Mouse (Mus musculus): ENCODE measurements at regions not wholly inside any gene's neighbourhood (a gene's known extent, or its start where the extent isn't known, plus 50 kb on each side); places are given as distances from the start of the nearest gene placed in this dataset.

- DNase-seq (ENCODE audit: low read depth, low spot score), result no peak
- Histone ChIP-seq H3K36me3 (ENCODE audit: control insufficient read depth, insufficient read depth, low read length, poor library complexity, severe bottlenecking) (no peaks in the 10 kb centered on the region), H3K4me3 (ENCODE audit: insufficient read depth in 1 of 2, low read depth in 1 of 2, low read length in 2 of 2, poor library complexity in 1 of 2, severe bottlenecking in 1 of 2) (no peak overlapping the region), H3K4me1 (ENCODE audit: control insufficient read depth in 2 of 2, insufficient read depth in 2 of 2, low read length in 2 of 2, poor library complexity in 1 of 2) (no peaks in the 10 kb centered on the region), H3K27ac (ENCODE audit: insufficient read depth, low read depth, low read length, poor library complexity, severe bottlenecking) (no peak overlapping the region), H3K9me3 (ENCODE audit: control insufficient read depth, insufficient read depth, low read depth, low read length) (no peaks in the 10 kb centered on the region), H3K9ac (ENCODE audit: insufficient read depth, low read depth, low read length, poor library complexity, severe bottlenecking) (no peak overlapping the region)
- no peak for TF ChIP-seq HCFC1 (IDR thresholded peaks at IDR 0.05; ENCODE audit: borderline replicate concordance, insufficient read depth, low read length)
- no peak for TF ChIP-seq MAFK (IDR thresholded peaks at IDR 0.05; ENCODE audit: insufficient read depth, low read depth, low read length)
- TF ChIP-seq CHD2 (IDR thresholded peaks at IDR 0.05; ENCODE audit: low read depth, low read length), result no peak
- no peak for TF ChIP-seq ZC3H11A (IDR thresholded peaks at IDR 0.05; ENCODE audit: borderline replicate concordance, low read depth, low read length)
- no peak for TF ChIP-seq ZNF384 (IDR thresholded peaks at IDR 0.05; ENCODE audit: low read depth, low read length)
- in situ Hi-C loops (cut with MboI; ENCODE audit: low sequenced_read_pairs in 2 of 2, unreplicated experiment in 2 of 2), result no loop called here
These were observed 129.2 kb upstream of the Cpeb2 start for GRCm38 (mm10) chr5:43103728-43104127.

GRCm38 (mm10) chr5:43105528-43105927 is 127.4 kb upstream of the Cpeb2 start:
- in situ Hi-C loops (cut with MboI; ENCODE audit: low sequenced_read_pairs in 2 of 2, unreplicated experiment in 2 of 2), result no loop called here
- TF ChIP-seq CHD2 (IDR thresholded peaks at IDR 0.05; ENCODE audit: low read depth, low read length) (no peak), HCFC1 (IDR thresholded peaks at IDR 0.05; ENCODE audit: borderline replicate concordance, insufficient read depth, low read length) (no peak)
- Histone ChIP-seq H3K27ac (ENCODE audit: insufficient read depth, low read depth, low read length, poor library complexity, severe bottlenecking) (no peak overlapping the region), H3K4me3 (ENCODE audit: insufficient read depth in 1 of 2, low read depth in 1 of 2, low read length in 2 of 2, poor library complexity in 1 of 2, severe bottlenecking in 1 of 2) (no peak overlapping the region), H3K36me3 (ENCODE audit: control insufficient read depth, insufficient read depth, low read length, poor library complexity, severe bottlenecking) (no peaks in the 10 kb centered on the region), H3K9ac (ENCODE audit: insufficient read depth, low read depth, low read length, poor library complexity, severe bottlenecking) (no peak overlapping the region), H3K4me1 (ENCODE audit: control insufficient read depth in 2 of 2, insufficient read depth in 2 of 2, low read length in 2 of 2, poor library complexity in 1 of 2) (peaks cover 0 to 2% of the 10 kb centered on the region in 2 experiments; a peak in 1 of 4 replicates), H3K9me3 (ENCODE audit: control insufficient read depth, insufficient read depth, low read depth, low read length) (no peaks in the 10 kb centered on the region)
- no peak for DNase-seq (ENCODE audit: low read depth, low spot score)

GRCm38 (mm10) chr5:43107436-43108259 is 125.3 kb upstream of the Cpeb2 start:
- no peak for DNase-seq (ENCODE audit: low read depth, low spot score)
- Histone ChIP-seq H3K27ac (ENCODE audit: insufficient read depth, low read depth, low read length, poor library complexity, severe bottlenecking) (no peak overlapping the region), H3K4me3 (ENCODE audit: insufficient read depth in 1 of 2, low read depth in 1 of 2, low read length in 2 of 2, poor library complexity in 1 of 2, severe bottlenecking in 1 of 2) (no peak overlapping the region), H3K4me1 (ENCODE audit: control insufficient read depth in 2 of 2, insufficient read depth in 2 of 2, low read length in 2 of 2, poor library complexity in 1 of 2) (peaks cover 0 to 2% of the 10 kb centered on the region in 2 experiments; a peak in 1 of 4 replicates), H3K9me3 (ENCODE audit: control insufficient read depth, insufficient read depth, low read depth, low read length) (no peaks in the 10 kb centered on the region), H3K36me3 (ENCODE audit: control insufficient read depth, insufficient read depth, low read length, poor library complexity, severe bottlenecking) (no peaks in the 10 kb centered on the region), H3K9ac (ENCODE audit: insufficient read depth, low read depth, low read length, poor library complexity, severe bottlenecking) (no peak overlapping the region)
- in situ Hi-C loops (cut with MboI; ENCODE audit: low sequenced_read_pairs in 2 of 2, unreplicated experiment in 2 of 2), result no loop called here
- TF ChIP-seq CHD2 (IDR thresholded peaks at IDR 0.05; ENCODE audit: low read depth, low read length), result no peak
- TF ChIP-seq ZNF384 (IDR thresholded peaks at IDR 0.05; ENCODE audit: low read depth, low read length), result no peak

GRCm38 (mm10) chr5:43108260-43108589 is 124.7 kb upstream of the Cpeb2 start:
- Histone ChIP-seq H3K9me3 (ENCODE audit: control insufficient read depth, insufficient read depth, low read depth, low read length) (no peaks in the 10 kb centered on the region), H3K36me3 (ENCODE audit: control insufficient read depth, insufficient read depth, low read length, poor library complexity, severe bottlenecking) (no peaks in the 10 kb centered on the region), H3K9ac (ENCODE audit: insufficient read depth, low read depth, low read length, poor library complexity, severe bottlenecking) (no peak overlapping the region), H3K27ac (ENCODE audit: insufficient read depth, low read depth, low read length, poor library complexity, severe bottlenecking) (no peak overlapping the region), H3K4me1 (ENCODE audit: control insufficient read depth in 2 of 2, insufficient read depth in 2 of 2, low read length in 2 of 2, poor library complexity in 1 of 2) (peaks cover 1 to 2% of the 10 kb centered on the region in 2 experiments; a peak in 2 of 4 replicates), H3K4me3 (ENCODE audit: insufficient read depth in 1 of 2, low read depth in 1 of 2, low read length in 2 of 2, poor library complexity in 1 of 2, severe bottlenecking in 1 of 2) (no peak overlapping the region)
- TF ChIP-seq MAFK (IDR thresholded peaks at IDR 0.05; ENCODE audit: insufficient read depth, low read depth, low read length) (no peak), HCFC1 (IDR thresholded peaks at IDR 0.05; ENCODE audit: borderline replicate concordance, insufficient read depth, low read length) (no peak), CHD2 (IDR thresholded peaks at IDR 0.05; ENCODE audit: low read depth, low read length) (no peak), ZC3H11A (IDR thresholded peaks at IDR 0.05; ENCODE audit: borderline replicate concordance, low read depth, low read length) (no peak), ZNF384 (IDR thresholded peaks at IDR 0.05; ENCODE audit: low read depth, low read length) (no peak)
- in situ Hi-C loops (cut with MboI; ENCODE audit: low sequenced_read_pairs in 2 of 2, unreplicated experiment in 2 of 2), result no loop called here
- no peak for DNase-seq (ENCODE audit: low read depth, low spot score)

- in situ Hi-C loops (cut with MboI; ENCODE audit: low sequenced_read_pairs in 2 of 2, unreplicated experiment in 2 of 2), result no loop called here
- no peaks in the 10 kb centered on the region for H3K9me3 ChIP-seq (ENCODE audit: control insufficient read depth, insufficient read depth, low read depth, low read length)
These were observed 122.8 kb upstream of the Cpeb2 start for GRCm38 (mm10) chr5:43110122-43110521.

More at GRCm38 (mm10) chr5:43110122-43110521, 122.8 kb upstream of the Cpeb2 start:
- DNase-seq (ENCODE audit: low read depth, low spot score), result no peak
- Histone ChIP-seq H3K4me1 (ENCODE audit: control insufficient read depth in 2 of 2, insufficient read depth in 2 of 2, low read length in 2 of 2, poor library complexity in 1 of 2) (peaks cover 6 to 7% of the 10 kb centered on the region in 2 experiments; a peak in 2 of 4 replicates), H3K36me3 (ENCODE audit: control insufficient read depth, insufficient read depth, low read length, poor library complexity, severe bottlenecking) (no peaks in the 10 kb centered on the region; the same call in 1 of the 2 replicates), H3K27ac (ENCODE audit: insufficient read depth, low read depth, low read length, poor library complexity, severe bottlenecking) (no peak overlapping the region), H3K9ac (ENCODE audit: insufficient read depth, low read depth, low read length, poor library complexity, severe bottlenecking) (no peak overlapping the region), H3K4me3 (ENCODE audit: insufficient read depth in 1 of 2, low read depth in 1 of 2, low read length in 2 of 2, poor library complexity in 1 of 2, severe bottlenecking in 1 of 2) (no peak overlapping the region)
- TF ChIP-seq CHD2 (IDR thresholded peaks at IDR 0.05; ENCODE audit: low read depth, low read length) (no peak), ZNF384 (IDR thresholded peaks at IDR 0.05; ENCODE audit: low read depth, low read length) (no peak), ZC3H11A (IDR thresholded peaks at IDR 0.05; ENCODE audit: borderline replicate concordance, low read depth, low read length) (no peak), MAFK (IDR thresholded peaks at IDR 0.05; ENCODE audit: insufficient read depth, low read depth, low read length) (no peak), HCFC1 (IDR thresholded peaks at IDR 0.05; ENCODE audit: borderline replicate concordance, insufficient read depth, low read length) (no peak)

Data from ES-E14 (cell line).